Mouse (Mus musculus) neural tube, embryonic 13.5 days (tissue): ENCODE data around the gene Apopt1. TPM values are rescaled to one million over a fixed set of nuclear protein-coding genes. Genes with fewer than 3 reads are reported as not detected.
"Not testable (repeated sequence)": the region's sequence is repeated elsewhere in the genome, so short reads cannot be mapped to it uniquely, and the experiment has no call there.

Experiments used
- ATAC-seq: fragments of 200-750 bp; cut with Nextera tagmentation; 2 replicates; pipeline ENCODE4 v1.8.0; 2017; ENCODE audit warnings: low read depth, mild to moderate bottlenecking, moderate TSS enrichment, moderate library complexity
- H3K27ac ChIP-seq: fragments of 300-500 bp; sonication (generic); replicated peaks from 2 replicates; pipeline ENCODE4 v1.5.1; 2015; ENCODE audit warnings: moderate library complexity, mild to moderate bottlenecking, inconsistent platforms
- H3K27me3 ChIP-seq: fragments of 300-500 bp; sonication (generic); 2 replicates; pipeline ENCODE4 v1.6.1; 2015; ENCODE audit warnings: mild to moderate bottlenecking, inconsistent platforms
- H3K36me3 ChIP-seq: fragments of 300-500 bp; sonication (generic); 2 replicates; pipeline ENCODE4 v1.6.1; 2015; ENCODE audit warnings: mild to moderate bottlenecking, inconsistent platforms
- H3K4me1 ChIP-seq: fragments of 300-500 bp; sonication (generic); replicated peaks from 2 replicates; pipeline ENCODE4 v1.6.1; 2015; ENCODE audit warnings: inconsistent platforms
- H3K4me2 ChIP-seq: fragments of 300-500 bp; sonication (generic); 2 replicates; pipeline ENCODE4 v1.6.1; 2015; ENCODE audit warnings: inconsistent platforms, mild to moderate bottlenecking, moderate library complexity
- H3K4me3 ChIP-seq: fragments of 300-500 bp; sonication (generic); 2 replicates; pipeline ENCODE4 v1.5.1; 2015; ENCODE audit warnings: mild to moderate bottlenecking, inconsistent platforms
- H3K9ac ChIP-seq: fragments of 300-500 bp; sonication (generic); 2 replicates; pipeline ENCODE4 v1.6.1; 2015; ENCODE audit warnings: moderate library complexity, mild to moderate bottlenecking, inconsistent platforms
- H3K9me3 ChIP-seq: fragments of 300-500 bp; sonication (generic); 2 replicates; pipeline ENCODE4 v1.6.1; 2016; ENCODE audit warnings: inconsistent platforms
- WGBS: fragments of 180-500 bp; shearing (Covaris S2); methylation state at CpG from one replicate; pipeline ENCODE4 v1.1.7; 2015; 5-methylcytosine and 5-hydroxymethylcytosine counted together
- polyA plus RNA-seq: library from polyadenylated mRNA; unstranded; fragments of >200 nt; fragmentation: Nextera tagmentation; extraction: Ambion mirVana; gene quantifications from 2 replicates; pipeline ENCODE4 v1.2.1, GENCODE M21; 2015

Gene Apopt1
- polyA plus RNA-seq, 1 experiment from 2014 or later: 59.1 TPM

- Histone ChIP-seq H3K9ac (peak overlapping the region; percentile 43; the same call in 1 of the 2 replicates), H3K27ac (peak overlapping the region; percentile 70)
- WGBS: 38% methylated on average over 8 of the region's 8 CpGs
Observed at GRCm38 (mm10) chr12:111718656-111719055, 5.6 kb downstream of the Apopt1 start.

DNA sequence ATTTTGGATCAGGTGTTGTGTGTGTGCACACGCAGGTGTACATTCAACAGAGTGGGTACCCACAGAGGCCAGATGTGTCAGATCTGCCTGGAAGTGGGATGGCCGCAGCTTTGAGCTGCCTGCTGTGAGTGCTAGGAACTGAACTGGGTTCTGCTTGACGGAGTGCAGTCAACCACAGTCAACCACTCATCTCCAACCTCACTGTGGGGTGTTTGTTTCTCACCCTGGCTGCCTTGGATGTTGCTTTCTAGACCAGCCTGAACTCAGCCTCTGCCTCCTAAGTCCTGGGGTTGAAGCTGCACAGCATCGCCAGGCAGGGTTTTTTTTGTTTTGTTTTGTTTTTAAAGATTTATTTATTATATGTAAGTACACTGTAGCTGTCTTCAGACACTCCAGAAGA, 7.2 kb downstream of the Apopt1 start:
- Histone ChIP-seq H3K27ac (no peak overlapping the region), H3K4me1 (peaks cover 14% of the 10 kb centered on the region), H3K27me3 (no peaks in the 10 kb centered on the region), H3K9me3 (no peaks in the 10 kb centered on the region), H3K4me2 (no peak overlapping the region), H3K4me3 (no peak overlapping the region), H3K36me3 (peaks cover 32% of the 10 kb centered on the region), H3K9ac (no peak overlapping the region)
- no peak for ATAC-seq
- 84% methylated on average over 4 of the region's 4 CpGs for WGBS

More at GRCm38 (mm10) chr12:111718656-111719055, 5.6 kb downstream of the Apopt1 start:
- no peak overlapping the region for H3K4me3 ChIP-seq
- H3K4me1 ChIP-seq: peaks cover 29% of the 10 kb centered on the region
- no peaks in the 10 kb centered on the region for H3K27me3 ChIP-seq
- H3K9me3 ChIP-seq: no peaks in the 10 kb centered on the region
- H3K36me3 ChIP-seq: peaks cover 23% of the 10 kb centered on the region
- no peak for ATAC-seq
- H3K4me2 ChIP-seq: peak overlapping the region; percentile 1; the same call in 1 of the 2 replicates

DNA sequence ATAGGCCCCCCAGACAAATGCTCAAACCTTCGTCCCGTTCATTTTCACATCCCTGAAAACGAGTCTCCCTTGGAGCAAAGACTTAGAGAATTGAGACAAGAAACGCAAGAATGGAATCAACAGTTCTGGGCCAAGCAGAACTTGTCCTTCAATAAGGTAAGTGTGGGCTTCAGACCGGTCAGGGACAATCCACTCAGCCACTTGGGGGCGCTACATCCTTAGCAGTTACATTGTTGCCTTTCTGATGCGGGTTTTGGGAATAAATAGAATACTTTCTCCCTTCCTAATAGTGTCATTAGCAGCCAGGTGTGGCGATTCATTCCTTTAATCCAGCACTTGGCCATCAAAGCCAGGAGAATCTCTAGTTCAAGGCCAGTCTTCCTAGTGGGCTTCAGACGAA, 9.6 kb downstream of the Apopt1 start:
- Histone ChIP-seq H3K4me3 (no peak overlapping the region), H3K9me3 (no peaks in the 10 kb centered on the region), H3K36me3 (peaks cover 41% of the 10 kb centered on the region), H3K27ac (no peak overlapping the region), H3K9ac (no peak overlapping the region), H3K4me2 (no peak overlapping the region), H3K27me3 (no peaks in the 10 kb centered on the region), H3K4me1 (peaks cover 14% of the 10 kb centered on the region)
- no peak for ATAC-seq
- 78% methylated on average over 9 of the region's 9 CpGs for WGBS

GRCm38 (mm10) chr12:111724638-111725337, 11.7 kb downstream of the Apopt1 start:
- ATAC-seq: no peak; the same call in 1 of the 2 replicates
- Histone ChIP-seq H3K4me1 (no peaks in the 10 kb centered on the region), H3K27me3 (no peaks in the 10 kb centered on the region), H3K4me3 (no peak overlapping the region), H3K9me3 (no peaks in the 10 kb centered on the region), H3K4me2 (no peak overlapping the region), H3K27ac (peak overlapping the region; percentile 52), H3K9ac (0 out of 2 replicates have a peak overlapping the region, but pooled peaks have one; percentile 5), H3K36me3 (peaks cover 48% of the 10 kb centered on the region)
- WGBS: 56% methylated on average over 6 of the region's 6 CpGs

- peak overlapping the region; percentile 8; the same call in 1 of the 2 replicates for H3K9ac ChIP-seq
- H3K27me3 ChIP-seq: no peaks in the 10 kb centered on the region
- peak overlapping the region; percentile 52 for H3K27ac ChIP-seq
- H3K9me3 ChIP-seq: no peaks in the 10 kb centered on the region
- no peaks in the 10 kb centered on the region for H3K4me1 ChIP-seq
- H3K4me3 ChIP-seq: no peak overlapping the region
- no peak for ATAC-seq
- H3K36me3 ChIP-seq: peaks cover 51% of the 10 kb centered on the region
- no peak overlapping the region for H3K4me2 ChIP-seq
- 72% methylated on average over 12 of the region's 12 CpGs for WGBS
Observed at GRCm38 (mm10) chr12:111725338-111726121, 12.5 kb downstream of the Apopt1 start.

DNA sequence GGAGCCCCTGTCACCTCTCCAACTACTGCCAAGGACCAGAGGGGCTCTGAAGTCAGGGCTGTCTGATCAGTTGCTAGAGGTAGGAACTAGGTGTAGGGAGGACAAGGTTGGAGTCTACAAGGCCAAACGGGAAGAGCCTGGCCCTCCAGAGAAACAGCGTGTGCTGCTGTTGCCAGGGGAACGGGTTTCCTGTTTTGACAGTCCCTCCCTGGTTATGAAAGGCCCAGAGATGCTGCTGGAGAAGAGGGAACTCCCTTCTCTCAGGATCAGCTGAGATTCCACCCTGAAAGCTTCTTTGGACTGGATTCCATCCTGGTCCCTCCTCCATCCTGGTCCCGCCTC, 13.0 kb downstream of the Apopt1 start:
- peak overlapping the region; percentile 52 for H3K27ac ChIP-seq
- no peak for ATAC-seq
- H3K27me3 ChIP-seq: no peaks in the 10 kb centered on the region
- no peak overlapping the region for H3K4me2 ChIP-seq
- H3K4me3 ChIP-seq: no peak overlapping the region
- no peaks in the 10 kb centered on the region for H3K9me3 ChIP-seq
- WGBS: 78% methylated on average over 4 of the region's 4 CpGs
- H3K4me1 ChIP-seq: no peaks in the 10 kb centered on the region
- peaks cover 54% of the 10 kb centered on the region for H3K36me3 ChIP-seq
- peak overlapping the region; percentile 8; the same call in 1 of the 2 replicates for H3K9ac ChIP-seq

GRCm38 (mm10) chr12:111727956-111728355, 14.9 kb downstream of the Apopt1 start:
- Histone ChIP-seq H3K9me3 (no peaks in the 10 kb centered on the region), H3K4me1 (peaks cover 9% of the 10 kb centered on the region), H3K36me3 (peaks cover 60% of the 10 kb centered on the region), H3K4me3 (no peak overlapping the region), H3K27me3 (no peaks in the 10 kb centered on the region), H3K9ac (no peak overlapping the region), H3K27ac (no peak overlapping the region), H3K4me2 (no peak overlapping the region)
- ATAC-seq: no peak
- 88% methylated on average over 1 of the region's 1 CpGs for WGBS

- H3K4me2 ChIP-seq: peak overlapping the region; percentile 44
Observed at GRCm38 (mm10) chr12:111731822-111732807, 19.1 kb downstream of the Apopt1 start.

GRCm38 (mm10) chr12:111732921-111733320, 19.9 kb downstream of the Apopt1 start:
- no peak overlapping the region for H3K4me3 ChIP-seq
- H3K9me3 ChIP-seq: no peaks in the 10 kb centered on the region
- H3K4me2 ChIP-seq: no peak overlapping the region
- H3K9ac ChIP-seq: peak overlapping the region; percentile 52
- H3K4me1 ChIP-seq: peaks cover 10% of the 10 kb centered on the region
- ATAC-seq: peak; percentile 36; the same call in 1 of the 2 replicates
- no peaks in the 10 kb centered on the region for H3K27me3 ChIP-seq
- H3K36me3 ChIP-seq: peaks cover 19% of the 10 kb centered on the region
- 50% methylated on average over 5 of the region's 5 CpGs for WGBS
- H3K27ac ChIP-seq: 0 out of 2 replicates have a peak overlapping the region, but pooled peaks have one; percentile 13

More at GRCm38 (mm10) chr12:111731822-111732807, 19.1 kb downstream of the Apopt1 start:
- peak; percentile 87 for ATAC-seq
- WGBS: 33% methylated on average over 30 of the region's 30 CpGs
- Histone ChIP-seq H3K27me3 (no peaks in the 10 kb centered on the region), H3K36me3 (peaks cover 26% of the 10 kb centered on the region), H3K27ac (0 out of 2 replicates have a peak overlapping the region, but pooled peaks have one; percentile 13), H3K9me3 (no peaks in the 10 kb centered on the region), H3K4me3 (0 out of 2 replicates have a peak overlapping the region, but pooled peaks have one; percentile 6), H3K9ac (peak overlapping the region; percentile 52), H3K4me1 (peaks cover 10% of the 10 kb centered on the region)

- peaks cover 12% of the 10 kb centered on the region for H3K36me3 ChIP-seq
- H3K9ac ChIP-seq: no peak overlapping the region
- H3K27me3 ChIP-seq: no peaks in the 10 kb centered on the region
- WGBS: 93% methylated on average over 3 of the region's 3 CpGs
- H3K27ac ChIP-seq: no peak overlapping the region
- H3K9me3 ChIP-seq: no peaks in the 10 kb centered on the region
- no peak for ATAC-seq
- no peak overlapping the region for H3K4me3 ChIP-seq
- H3K4me1 ChIP-seq: peaks cover 10% of the 10 kb centered on the region
- no peak overlapping the region for H3K4me2 ChIP-seq
Observed at GRCm38 (mm10) chr12:111734912-111735311, 21.9 kb downstream of the Apopt1 start.

DNA sequence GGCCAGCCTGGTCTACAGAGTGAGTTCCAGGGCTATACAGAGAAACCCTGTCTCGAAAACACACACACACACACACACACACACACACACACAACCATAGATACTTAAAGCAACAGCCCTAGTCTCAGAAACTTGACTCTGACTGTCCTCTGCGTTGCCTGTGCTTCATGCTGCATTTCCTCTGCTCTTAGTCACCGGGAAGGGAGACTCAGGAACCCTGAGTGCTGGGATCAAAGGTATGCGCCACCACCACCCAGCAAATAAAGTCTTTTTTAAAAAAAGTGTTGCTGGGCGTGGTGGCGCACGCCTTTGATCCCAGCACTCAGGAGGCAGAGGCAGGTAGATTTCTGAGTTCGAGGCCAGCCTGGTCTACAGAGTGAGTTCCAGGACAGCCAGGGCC, 23.6 kb downstream of the Apopt1 start:
- not testable (repeated sequence) for H3K27me3 ChIP-seq, H3K9ac ChIP-seq, H3K36me3 ChIP-seq, ATAC-seq, H3K27ac ChIP-seq, H3K9me3 ChIP-seq, H3K4me3 ChIP-seq, H3K4me2 ChIP-seq
- 90% methylated on average over 8 of the region's 8 CpGs for WGBS
- peaks cover 10% of the 10 kb centered on the region for H3K4me1 ChIP-seq
